21 mouse cellular contexts compared by ENCODE assay signal in genomic region chr10:123385641-123386040, GRCm38 (mm10).
DNase-seq lines count a peak whose midpoint lies in the region; ATAC-seq and TF ChIP-seq lines count a peak whose summit lies in the region.
"Had no signal": no experiment of that assay in that cellular context is flagged by ENCODE, and none has a peak within 500 bp of the region (broad histone marks: within the 10 kb centered on the region; RNA-seq: fewer than 3 reads in every experiment).

No protein-coding gene starts in this region.

- no peak for TF ChIP-seq CTCF in stomach, postnatal 0 days (IDR thresholded peaks at IDR 0.05; ENCODE audit: low read depth)

- no peaks in the 10 kb centered on the region for H3K36me3 ChIP-seq in stomach, postnatal 0 days (ENCODE audit: control insufficient read depth, insufficient read depth, low read length)
- H3K36me3 ChIP-seq in forebrain, embryonic 11.5 days (ENCODE audit: control insufficient read depth, insufficient read depth, low read length), result no peaks in the 10 kb centered on the region
- H3K36me3 ChIP-seq: embryonic facial prominence, embryonic 13.5 days; embryonic facial prominence, embryonic 15.5 days; forebrain, embryonic 10.5 days; forebrain, embryonic 15.5 days had no signal

- no peak for TF ChIP-seq EP300 in stomach, postnatal 0 days (optimal IDR thresholded peaks at IDR 0.05)

- H3K27me3 ChIP-seq in stomach, postnatal 0 days (ENCODE audit: control insufficient read depth, insufficient read depth, low read length), result no peaks in the 10 kb centered on the region
- no peaks in the 10 kb centered on the region for H3K27me3 ChIP-seq in forebrain, embryonic 11.5 days (ENCODE audit: control insufficient read depth, insufficient read depth, low read length)
- H3K27me3 ChIP-seq: embryonic facial prominence, embryonic 13.5 days; embryonic facial prominence, embryonic 15.5 days; forebrain, embryonic 13.5 days; forebrain, embryonic 15.5 days had no signal

- DNase-seq in heart, adult 11 months, result peak; percentile 14
- DNase-seq in heart, postnatal 14 days, result no peak
- peak; percentile 52 for DNase-seq in brain, adult 2 months (ENCODE audit: low read depth, low spot score)
- no peak for DNase-seq in stomach, postnatal 0 days (ENCODE audit: low spot score)
- DNase-seq in forebrain, embryonic 11.5 days (ENCODE audit: low spot score), result no peak
- DNase-seq: adrenal gland, adult 2 months; adrenal gland, postnatal 10 days; adrenal gland, postnatal 25 days; cerebellum, adult 11-12 months; cerebellum, adult 2 months; cerebellum, adult 9-10 months; cerebellum, postnatal 10 days; cerebellum, postnatal 25 days; embryo, embryonic 11 days; forebrain, postnatal 0 days had no signal

- intact Hi-C loops in heart, postnatal 14 days (cut with DNase I), result no loop called here

- no peaks in the 10 kb centered on the region for H3K4me1 ChIP-seq in stomach, postnatal 0 days (replicated peaks; ENCODE audit: control insufficient read depth, insufficient read depth)
- no peaks in the 10 kb centered on the region for H3K4me1 ChIP-seq in forebrain, embryonic 11.5 days (replicated peaks; ENCODE audit: control insufficient read depth, insufficient read depth, low read length)
- H3K4me1 ChIP-seq: embryonic facial prominence, embryonic 13.5 days; embryonic facial prominence, embryonic 15.5 days; forebrain, embryonic 10.5 days; forebrain, embryonic 13.5 days; forebrain, embryonic 15.5 days had no signal

- no peaks in the 10 kb centered on the region for H3K9me3 ChIP-seq in stomach, postnatal 0 days (ENCODE audit: control insufficient read depth, low read length)
- no peaks in the 10 kb centered on the region for H3K9me3 ChIP-seq in forebrain, embryonic 11.5 days (ENCODE audit: control insufficient read depth, low read length)
- H3K9me3 ChIP-seq: embryonic facial prominence, embryonic 13.5 days; forebrain, embryonic 10.5 days; forebrain, embryonic 13.5 days; forebrain, embryonic 15.5 days had no signal

- H3K4me2 ChIP-seq in stomach, postnatal 0 days (replicated peaks; ENCODE audit: low read depth), result no peak overlapping the region
- no peak overlapping the region for H3K4me2 ChIP-seq in forebrain, embryonic 11.5 days (ENCODE audit: low read depth, low read length, severe bottlenecking)
- H3K4me2 ChIP-seq: embryonic facial prominence, embryonic 13.5 days; embryonic facial prominence, embryonic 15.5 days; forebrain, embryonic 13.5 days; forebrain, embryonic 15.5 days had no signal

- H3K9ac ChIP-seq in stomach, postnatal 0 days (ENCODE audit: low read length), result no peak overlapping the region
- no peak overlapping the region for H3K9ac ChIP-seq in forebrain, embryonic 11.5 days (ENCODE audit: low read length)
- H3K9ac ChIP-seq: embryonic facial prominence, embryonic 13.5 days; embryonic facial prominence, embryonic 15.5 days; forebrain, embryonic 13.5 days; forebrain, embryonic 15.5 days; forebrain, postnatal 0 days had no signal

- 61% methylated on average over 6 of the region's 6 CpGs for WGBS in stomach, postnatal 0 days
- 81% methylated on average over 6 of the region's 6 CpGs for WGBS in forebrain, embryonic 11.5 days

- 0 out of 2 replicates have a peak, but pooled peaks have one; percentile 32 for ATAC-seq in stomach, postnatal 0 days (ENCODE audit: low FRiP score, low TSS enrichment)
- no peak for ATAC-seq in forebrain, embryonic 11.5 days (replicated peaks; ENCODE audit: low FRiP score)
- ATAC-seq: forebrain, embryonic 13.5 days; forebrain, embryonic 15.5 days; forebrain, postnatal 0 days had no signal

- no peak overlapping the region for H3K27ac ChIP-seq in stomach, postnatal 0 days (replicated peaks)
- no peak overlapping the region for H3K27ac ChIP-seq in forebrain, embryonic 11.5 days (ENCODE audit: low read depth, low read length)
- H3K27ac ChIP-seq: embryonic facial prominence, embryonic 13.5 days; embryonic facial prominence, embryonic 15.5 days; forebrain, embryonic 10.5 days; forebrain, embryonic 13.5 days; forebrain, embryonic 15.5 days had no signal

- no peak overlapping the region for H3K4me3 ChIP-seq in stomach, postnatal 0 days (ENCODE audit: low read depth, low read length)
- no peak overlapping the region for H3K4me3 ChIP-seq in forebrain, embryonic 11.5 days (ENCODE audit: low read depth, low read length)
- H3K4me3 ChIP-seq: embryonic facial prominence, embryonic 13.5 days; embryonic facial prominence, embryonic 15.5 days; erythroblast, embryonic 14.5 days; forebrain, embryonic 10.5 days; forebrain, embryonic 13.5 days; forebrain, embryonic 15.5 days had no signal

Comparison
In these comparisons a context has a peak if more than half of its experiments do, and no peak if none do; other contexts are left out.
1. DNase-seq: peak in heart, adult 11 months (single experiment) and brain, adult 2 months (single experiment); none in heart, postnatal 14 days (0 of 2), stomach, postnatal 0 days (single experiment) and forebrain, embryonic 11.5 days (single experiment).